Mouse (Mus musculus) cerebral cortex, adult 2 months (tissue): ENCODE results near the gene Igfbp6.

Experiments
- WGBS: fragments of 180-500 bp; shearing (Covaris S2); methylation state at CpG from one replicate; pipeline ENCODE4 v1.1.7; 2018; 5-methylcytosine and 5-hydroxymethylcytosine counted together

The Igfbp6 gene

GRCm38 (mm10) chr15:102175736-102176319 is 31.7 kb downstream of the Igfbp6 start:
- 95% methylated on average over 16 of the region's 16 CpGs for whole genome bisulfite sequencing

GRCm38 (mm10) chr15:102176571-102177316 is 32.6 kb downstream of the Igfbp6 start:
- 88% methylated on average over 7 of the region's 7 CpGs for WGBS

- 88% methylated on average over 8 of the region's 8 CpGs for WGBS
Measured at GRCm38 (mm10) chr15:102177417-102177816, 33.3 kb downstream of the Igfbp6 start.

GRCm38 (mm10) chr15:102178279-102178678 is 34.1 kb downstream of the Igfbp6 start:
- 27% methylated on average over 6 of the region's 6 CpGs for WGBS

- WGBS = 91% methylated on average over 9 of the region's 9 CpGs
Measured at GRCm38 (mm10) chr15:102179106-102179505, 34.9 kb downstream of the Igfbp6 start.

- 95% methylated on average over 14 of the region's 14 CpGs for WGBS
Measured at GRCm38 (mm10) chr15:102179924-102180323, 35.8 kb downstream of the Igfbp6 start.

GRCm38 (mm10) chr15:102183076-102183475 is 38.9 kb downstream of the Igfbp6 start:
- WGBS = 93% methylated on average over 3 of the region's 3 CpGs

- 92% methylated on average over 11 of the region's 11 CpGs for WGBS
Measured at GRCm38 (mm10) chr15:102186239-102186638, 42.1 kb downstream of the Igfbp6 start.

GRCm38 (mm10) chr15:102188096-102188495 is 43.9 kb downstream of the Igfbp6 start:
- WGBS = 94% methylated on average over 10 of the region's 10 CpGs

GRCm38 (mm10) chr15:102188883-102189282 is 44.7 kb downstream of the Igfbp6 start:
- 68% methylated on average over 6 of the region's 6 CpGs for WGBS

- 84% methylated on average over 7 of the region's 7 CpGs for WGBS
Measured at GRCm38 (mm10) chr15:102191699-102192098, 47.5 kb downstream of the Igfbp6 start.

- 82% methylated on average over 7 of the region's 7 CpGs for WGBS
Measured at GRCm38 (mm10) chr15:102192271-102192812, 48.2 kb downstream of the Igfbp6 start.

- WGBS = 77% methylated on average over 5 of the region's 5 CpGs
Measured at GRCm38 (mm10) chr15:102192820-102193386, 48.7 kb downstream of the Igfbp6 start.

- 88% methylated on average over 4 of the region's 4 CpGs for WGBS
Measured at GRCm38 (mm10) chr15:102193652-102194051, 49.5 kb downstream of the Igfbp6 start.

GRCm38 (mm10) chr15:102194439-102194838 is 50.3 kb downstream of the Igfbp6 start:
- WGBS = 64% methylated on average over 4 of the region's 4 CpGs

GRCm38 (mm10) chr15:102195373-102195772 is 51.2 kb downstream of the Igfbp6 start:
- 73% methylated on average over 4 of the region's 4 CpGs for WGBS

- WGBS = 78% methylated on average over 4 of the region's 4 CpGs
Measured at GRCm38 (mm10) chr15:102198841-102199240, 54.7 kb downstream of the Igfbp6 start.
